Mouse (Mus musculus): ENCODE measurements around the gene Hist1h3c.

DNA sequence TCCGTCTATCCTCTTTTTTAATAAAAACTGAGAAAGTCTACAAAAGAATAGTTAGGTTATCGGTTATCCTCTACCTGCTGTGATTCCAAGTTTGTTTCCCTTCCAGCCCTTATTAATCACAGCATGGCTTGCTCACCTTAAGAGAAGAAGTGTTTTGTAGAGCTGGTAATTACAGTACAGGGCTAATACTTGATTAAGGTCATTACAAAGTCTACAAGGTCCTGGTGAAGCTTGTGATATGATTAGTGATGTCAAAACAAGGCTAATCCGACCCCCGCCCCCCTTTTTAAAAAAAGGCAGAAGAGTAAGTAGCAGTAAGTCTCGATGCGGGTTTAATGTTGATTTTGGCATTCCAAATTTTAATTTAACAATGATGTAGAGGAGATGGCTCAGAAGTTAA is 46.4 kb downstream of the Hist1h3c start:
- TF ChIP-seq CTCF (IDR thresholded peaks at IDR 0.05; ENCODE audit: extremely low read depth, insufficient read length, insufficient replicate concordance, low read depth, low read length), result no peak
- TF ChIP-seq POLR2A (IDR thresholded peaks at IDR 0.05; ENCODE audit: low read depth, low read length), result no peak

All from small intestine, adult 2 months (tissue).